Mouse (Mus musculus) erythroblast, embryonic 14.5 days (primary cell): ENCODE measurements around the gene Pkn1. TPM values are rescaled to one million over a fixed set of nuclear protein-coding genes. Genes with fewer than 3 reads are reported as not detected.
A peak's percentile ranks its signal among the peaks of the same experiment; 100 is the strongest.

Experiments used
- H3K27me3 ChIP-seq: 2 replicates; pipeline ENCODE4 v1.6.1; 2012; ENCODE audit warnings: inconsistent platforms; ENCODE audit not compliant: control insufficient read depth
- H3K36me3 ChIP-seq: 2 replicates; pipeline ENCODE4 v1.6.1; 2012; ENCODE audit warnings: mild to moderate bottlenecking, inconsistent platforms; ENCODE audit not compliant: control insufficient read depth
- H3K4me1 ChIP-seq: 2 replicates; pipeline ENCODE4 v1.6.1; 2012; ENCODE audit warnings: inconsistent platforms; ENCODE audit not compliant: control insufficient read depth
- H3K4me3 ChIP-seq: replicated peaks from 2 replicates; pipeline ENCODE3; 2012; ENCODE audit warnings: moderate library complexity, mild to moderate bottlenecking, inconsistent platforms
- H3K9me3 ChIP-seq: 2 replicates; pipeline ENCODE4 v1.6.1; 2012; ENCODE audit warnings: low read length, inconsistent platforms, mixed read lengths; ENCODE audit not compliant: control insufficient read depth
- GATA1 ChIP-seq: IDR thresholded peaks from 2 replicates; pipeline ENCODE4 v1.6.1; 2012; ENCODE audit warnings: low read length, inconsistent platforms, mixed read lengths
- TAL1 ChIP-seq: IDR thresholded peaks from 3 replicates; pipeline ENCODE4 v1.6.1; 2012; ENCODE audit warnings: low read length, inconsistent platforms, mixed read lengths
- polyA plus RNA-seq: library from polyadenylated mRNA; stranded (reverse); fragments of >175 nt; gene quantifications from 2 replicates; pipeline ENCODE4 v1.2.3, GENCODE M21; 2012

Pkn1 gene
- polyA plus RNA-seq, 1 experiment: 1.2 TPM

GRCm38 (mm10) chr8:83679866-83680265 is 19.1 kb downstream of the Pkn1 start:
- peaks cover 2% of the 10 kb centered on the region; the same call in 1 of the 2 replicates for H3K4me1 ChIP-seq
- H3K27me3 ChIP-seq: no peaks in the 10 kb centered on the region
- H3K36me3 ChIP-seq: peaks cover 62% of the 10 kb centered on the region
- H3K9me3 ChIP-seq: no peaks in the 10 kb centered on the region
- no peak for TF ChIP-seq GATA1
- no peak overlapping the region for H3K4me3 ChIP-seq

GRCm38 (mm10) chr8:83674497-83674896 is 24.5 kb downstream of the Pkn1 start:
- Histone ChIP-seq H3K36me3 (peaks cover 62% of the 10 kb centered on the region), H3K4me1 (no peaks in the 10 kb centered on the region), H3K27me3 (no peaks in the 10 kb centered on the region), H3K4me3 (no peak overlapping the region), H3K9me3 (no peaks in the 10 kb centered on the region)
- TF ChIP-seq TAL1: no peak
- TF ChIP-seq GATA1: no peak

- Histone ChIP-seq H3K9me3 (peaks cover 2% of the 10 kb centered on the region; the same call in 1 of the 2 replicates), H3K4me3 (no peak overlapping the region), H3K27me3 (peaks cover 7% of the 10 kb centered on the region), H3K4me1 (peaks cover 9% of the 10 kb centered on the region), H3K36me3 (peaks cover 52% of the 10 kb centered on the region)
- TF ChIP-seq TAL1 (no peak), GATA1 (no peak)
Measured at GRCm38 (mm10) chr8:83672936-83673335, 26.0 kb downstream of the Pkn1 start.

GRCm38 (mm10) chr8:83669013-83669412 is 30.0 kb downstream of the Pkn1 start:
- TF ChIP-seq GATA1 (no peak), TAL1 (no peak)
- Histone ChIP-seq H3K9me3 (peaks cover 2% of the 10 kb centered on the region; the same call in 1 of the 2 replicates), H3K36me3 (peaks cover 44% of the 10 kb centered on the region), H3K27me3 (peaks cover 25% of the 10 kb centered on the region), H3K4me3 (no peak overlapping the region), H3K4me1 (peaks cover 21% of the 10 kb centered on the region)

GRCm38 (mm10) chr8:83668010-83668916 is 30.7 kb downstream of the Pkn1 start:
- H3K36me3 ChIP-seq: peaks cover 42% of the 10 kb centered on the region

GRCm38 (mm10) chr8:83667526-83667925 is 31.5 kb downstream of the Pkn1 start:
- Histone ChIP-seq H3K4me3 (no peak overlapping the region), H3K9me3 (peaks cover 2% of the 10 kb centered on the region; the same call in 1 of the 2 replicates), H3K27me3 (peaks cover 25% of the 10 kb centered on the region), H3K4me1 (peaks cover 28% of the 10 kb centered on the region), H3K36me3 (peaks cover 39% of the 10 kb centered on the region)
- TF ChIP-seq GATA1 (no peak), TAL1 (no peak)

More at GRCm38 (mm10) chr8:83668010-83668916, 30.7 kb downstream of the Pkn1 start:
- peaks cover 23% of the 10 kb centered on the region for H3K4me1 ChIP-seq
- no peak for TF ChIP-seq GATA1
- no peak for TF ChIP-seq TAL1
- H3K27me3 ChIP-seq: peaks cover 25% of the 10 kb centered on the region
- peaks cover 2% of the 10 kb centered on the region; the same call in 1 of the 2 replicates for H3K9me3 ChIP-seq
- H3K4me3 ChIP-seq: peak overlapping the region; percentile 33

GRCm38 (mm10) chr8:83666866-83667234 is 32.1 kb downstream of the Pkn1 start:
- Histone ChIP-seq H3K27me3 (peaks cover 25% of the 10 kb centered on the region), H3K9me3 (peaks cover 2% of the 10 kb centered on the region; the same call in 1 of the 2 replicates), H3K4me1 (peaks cover 35% of the 10 kb centered on the region), H3K36me3 (peaks cover 36% of the 10 kb centered on the region), H3K4me3 (no peak overlapping the region)
- TF ChIP-seq GATA1 (no peak), TAL1 (no peak)

- peaks cover 30% of the 10 kb centered on the region for H3K36me3 ChIP-seq
- peaks cover 25% of the 10 kb centered on the region for H3K27me3 ChIP-seq
- H3K4me1 ChIP-seq: peaks cover 40% of the 10 kb centered on the region
- no peak within 1 kb of the TSS for H3K4me3 ChIP-seq
- TF ChIP-seq TAL1: no peak
- H3K9me3 ChIP-seq: peaks cover 2% of the 10 kb centered on the region; the same call in 1 of the 2 replicates
Measured at GRCm38 (mm10) chr8:83665969-83666865, 32.8 kb downstream of the Pkn1 start, which contains the start of gene Ptger1. Gene Ptger1, plus strand, starts transcription at chr8:83666678.
